Mouse (Mus musculus) lung, embryonic 14.5 days (tissue): ENCODE measurements at regions not wholly inside any gene's neighbourhood (a gene's known extent, or its start where the extent isn't known, plus 50 kb on each side); places are given as distances from the start of the nearest gene placed in this dataset.
A peak's percentile ranks its signal among the peaks of the same experiment; 100 is the strongest.

Experiments
- ATAC-seq: fragments of 200-750 bp; cut with Nextera tagmentation; 2 replicates; pipeline ENCODE4 v1.8.0; 2017; ENCODE audit warnings: mild to moderate bottlenecking, moderate TSS enrichment, moderate library complexity; ENCODE audit not compliant: insufficient read depth
- DNase-seq: peaks from one replicate; pipeline ENCODE4 v3.0.0-alpha.2; 2015
- H3K27ac ChIP-seq: fragments of 300-500 bp; sonication (generic); 2 replicates; pipeline ENCODE4 v1.5.1; 2014; ENCODE audit warnings: low read depth, mild to moderate bottlenecking, moderate library complexity
- H3K27me3 ChIP-seq: fragments of 300-500 bp; sonication (generic); 2 replicates; pipeline ENCODE4 v1.6.1; 2014; ENCODE audit warnings: low read length, control low read depth; ENCODE audit not compliant: insufficient read depth
- H3K36me3 ChIP-seq: fragments of 300-500 bp; sonication (generic); 2 replicates; pipeline ENCODE4 v1.6.1; 2014; ENCODE audit warnings: control low read depth; ENCODE audit not compliant: insufficient read depth
- H3K4me1 ChIP-seq: fragments of 300-500 bp; sonication (generic); 2 replicates; pipeline ENCODE4 v1.6.1; 2014; ENCODE audit warnings: antibody characterized with exemption, control low read depth; ENCODE audit not compliant: insufficient read depth
- H3K4me2 ChIP-seq: fragments of 300-500 bp; sonication (generic); 2 replicates; pipeline ENCODE4 v1.6.1; 2014; ENCODE audit warnings: mild to moderate bottlenecking
- H3K4me3 ChIP-seq: fragments of 300-500 bp; sonication (generic); 2 replicates; pipeline ENCODE4 v1.5.1; 2014; ENCODE audit warnings: low read depth, low read length
- H3K9ac ChIP-seq: fragments of 300-500 bp; sonication (generic); 2 replicates; pipeline ENCODE4 v1.6.1; 2014
- H3K9me3 ChIP-seq: fragments of 300-500 bp; sonication (generic); 2 replicates; pipeline ENCODE4 v1.6.1; 2016; ENCODE audit warnings: low read depth, low read length, control low read depth
- CTCF ChIP-seq: IDR thresholded peaks from 2 replicates; pipeline ENCODE4 v1.5.1; 2016; ENCODE audit warnings: antibody characterized with exemption, low read depth
- WGBS: fragments of 180-500 bp; shearing (Covaris S2); extraction: QIAGEN DNeasy Blood & Tissue Kit; methylation state at CpG from one replicate; pipeline ENCODE4 v1.1.7; 2014; 5-methylcytosine and 5-hydroxymethylcytosine counted together

DNA sequence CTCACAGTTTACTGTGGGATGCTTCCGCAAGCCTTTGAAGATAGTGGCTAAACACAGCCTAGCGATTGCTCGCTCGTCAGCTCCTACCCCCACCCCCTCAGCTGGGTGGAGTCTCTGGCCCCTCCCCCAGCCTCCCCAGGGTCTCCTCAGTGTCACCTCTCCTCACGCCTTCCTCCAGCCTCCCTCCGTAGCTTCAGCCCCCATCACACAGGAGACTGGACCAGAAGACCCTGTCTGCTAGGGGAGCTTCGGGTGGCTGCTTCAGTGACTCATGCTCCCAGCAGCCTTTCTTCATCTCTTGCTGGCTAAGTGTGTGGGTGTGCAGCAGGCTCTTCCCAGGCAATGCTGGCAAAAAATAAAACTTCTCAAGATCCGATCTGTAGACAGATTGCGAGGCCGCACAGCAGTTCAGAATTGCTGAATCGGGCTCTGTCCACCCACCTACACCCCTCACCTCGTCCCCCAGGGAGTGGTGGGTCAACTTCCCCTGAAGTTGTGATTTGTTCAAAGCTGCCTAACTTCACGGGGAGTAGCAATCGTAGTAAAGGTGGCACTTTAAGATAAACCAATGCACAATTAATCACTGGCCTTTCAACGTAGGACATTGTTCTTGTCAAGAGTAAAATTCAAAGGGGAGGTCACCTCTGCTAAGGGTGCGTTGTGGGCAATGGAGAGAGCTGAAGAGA lies 61.2 kb upstream of the Ankrd28 start:
- Histone ChIP-seq H3K4me3 (peak overlapping the region; percentile 21; the same call in 1 of the 2 replicates), H3K27ac (peak overlapping the region; percentile 40; the same call in 1 of the 2 replicates), H3K9me3 (no peaks in the 10 kb centered on the region), H3K9ac (peak overlapping the region; percentile 25; the same call in 1 of the 2 replicates), H3K27me3 (no peaks in the 10 kb centered on the region), H3K4me1 (peaks cover 9% of the 10 kb centered on the region; the same call in 1 of the 2 replicates), H3K4me2 (peak overlapping the region; percentile 62), H3K36me3 (no peaks in the 10 kb centered on the region)
- no peak for TF ChIP-seq CTCF
- DNase-seq = peak; percentile 79
- peak; percentile 93 for ATAC-seq
- 4% methylated on average over 16 of the region's 16 CpGs for WGBS

DNA sequence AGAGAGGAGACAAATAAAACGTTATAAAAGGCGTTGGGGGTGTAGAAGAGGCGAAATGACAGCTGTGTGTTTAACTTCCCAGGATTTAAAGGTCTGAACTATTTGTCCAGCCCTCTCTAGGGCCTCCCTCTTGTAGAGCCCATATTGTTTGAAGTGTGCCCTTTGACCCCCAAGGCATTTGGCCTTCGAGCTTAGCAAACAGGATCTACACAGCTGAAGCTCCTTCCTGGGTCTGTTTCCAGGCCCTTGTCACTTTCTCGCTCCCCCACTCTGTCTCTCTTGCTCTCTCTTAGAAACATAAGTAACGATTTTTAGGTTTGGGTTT lies 61.7 kb upstream of the Ankrd28 start:
- 18% methylated on average over 6 of the region's 6 CpGs for WGBS
- DNase-seq = peak; percentile 38
- H3K4me3 ChIP-seq = no peak overlapping the region
- H3K9ac ChIP-seq = no peak overlapping the region
- no peaks in the 10 kb centered on the region for H3K36me3 ChIP-seq
- H3K4me2 ChIP-seq = no peak overlapping the region; the same call in 1 of the 2 replicates
- ATAC-seq = no peak
- H3K27ac ChIP-seq = peak overlapping the region; percentile 40; the same call in 1 of the 2 replicates
- H3K9me3 ChIP-seq = no peaks in the 10 kb centered on the region
- no peak for TF ChIP-seq CTCF
- H3K4me1 ChIP-seq = peaks cover 9% of the 10 kb centered on the region; the same call in 1 of the 2 replicates
- no peaks in the 10 kb centered on the region for H3K27me3 ChIP-seq

GRCm38 (mm10) chr14:31896500-31896899 lies 66.0 kb upstream of the Ankrd28 start:
- H3K4me3 ChIP-seq = no peak overlapping the region
- peaks cover 2% of the 10 kb centered on the region; the same call in 1 of the 2 replicates for H3K4me1 ChIP-seq
- no peak overlapping the region for H3K27ac ChIP-seq
- H3K4me2 ChIP-seq = no peak overlapping the region
- H3K9me3 ChIP-seq = no peaks in the 10 kb centered on the region
- H3K27me3 ChIP-seq = no peaks in the 10 kb centered on the region
- 53% methylated on average over 1 of the region's 1 CpGs for WGBS
- DNase-seq (peak; percentile 13), ATAC-seq (no peak)
- no peak overlapping the region for H3K9ac ChIP-seq
- H3K36me3 ChIP-seq = no peaks in the 10 kb centered on the region
- no peak for TF ChIP-seq CTCF

GRCm38 (mm10) chr14:31899504-31899903 lies 69.1 kb upstream of the Ankrd28 start:
- Histone ChIP-seq H3K27me3 (no peaks in the 10 kb centered on the region), H3K4me3 (no peak overlapping the region), H3K36me3 (no peaks in the 10 kb centered on the region), H3K4me1 (no peaks in the 10 kb centered on the region), H3K4me2 (no peak overlapping the region), H3K9me3 (no peaks in the 10 kb centered on the region), H3K27ac (no peak overlapping the region), H3K9ac (no peak overlapping the region)
- no peak for TF ChIP-seq CTCF
- ATAC-seq (no peak), DNase-seq (no peak)
- WGBS = 70% methylated on average over 8 of the region's 8 CpGs

DNA sequence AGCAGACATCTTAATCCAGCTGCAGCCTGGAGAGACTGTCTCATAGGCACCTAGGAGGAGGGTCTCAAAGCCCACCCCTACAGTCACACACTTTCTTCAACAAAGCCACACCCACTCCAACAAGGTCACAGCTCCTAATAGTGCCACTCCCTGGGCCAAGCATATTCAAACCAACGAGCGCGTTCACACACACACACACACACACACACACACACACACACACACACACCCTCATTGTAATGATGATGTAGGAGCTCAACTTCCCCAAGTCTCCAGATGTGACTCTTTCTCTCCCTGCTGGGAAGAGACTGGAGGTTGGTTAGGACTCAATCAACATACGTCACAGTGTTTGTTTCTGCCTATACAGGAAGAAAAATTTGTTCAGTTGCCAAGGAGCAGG lies 69.5 kb upstream of the Ankrd28 start:
- 67% methylated on average over 4 of the region's 4 CpGs for WGBS
- peak; percentile 9 for DNase-seq

GRCm38 (mm10) chr14:31901901-31902300 lies 71.5 kb upstream of the Ankrd28 start:
- TF ChIP-seq CTCF = no peak

More for the DNA sequence above, 69.5 kb upstream of the Ankrd28 start:
- H3K36me3 ChIP-seq = no peaks in the 10 kb centered on the region
- no peak overlapping the region for H3K4me2 ChIP-seq
- no peaks in the 10 kb centered on the region for H3K4me1 ChIP-seq
- no peak for TF ChIP-seq CTCF
- H3K27ac ChIP-seq = no peak overlapping the region
- H3K9me3 ChIP-seq = no peaks in the 10 kb centered on the region
- H3K4me3 ChIP-seq = no peak overlapping the region
- no peaks in the 10 kb centered on the region for H3K27me3 ChIP-seq
- no peak for ATAC-seq
- no peak overlapping the region for H3K9ac ChIP-seq

DNA sequence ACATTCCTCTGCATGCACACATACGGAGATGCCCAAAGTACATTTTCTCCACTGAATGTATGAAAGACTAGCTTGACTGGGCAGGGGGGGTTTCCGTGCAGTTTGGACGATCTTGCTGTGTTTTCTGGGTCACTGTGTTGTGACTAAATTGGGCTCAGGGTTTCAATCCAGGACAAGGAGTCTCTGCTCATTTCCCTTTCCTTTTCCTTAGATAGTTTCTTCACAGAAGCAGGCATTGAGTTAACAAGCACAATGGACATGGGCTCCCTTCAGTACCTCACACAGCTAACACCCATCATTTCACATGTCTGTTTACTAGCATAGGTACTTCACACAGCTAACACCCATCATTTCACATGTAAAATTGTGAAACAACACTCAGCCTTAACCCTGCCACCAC lies 73.2 kb upstream of the Ankrd28 start:
- Histone ChIP-seq H3K36me3 (no peaks in the 10 kb centered on the region), H3K4me2 (no peak overlapping the region), H3K4me1 (no peaks in the 10 kb centered on the region), H3K9me3 (no peaks in the 10 kb centered on the region), H3K27me3 (no peaks in the 10 kb centered on the region), H3K27ac (no peak overlapping the region), H3K9ac (no peak overlapping the region), H3K4me3 (no peak overlapping the region)
- TF ChIP-seq CTCF = no peak
- 53% methylated on average over 3 of the region's 3 CpGs for WGBS
- ATAC-seq (no peak), DNase-seq (no peak)

More at GRCm38 (mm10) chr14:31901901-31902300, 71.5 kb upstream of the Ankrd28 start:
- DNase-seq (no peak), ATAC-seq (no peak)
- 36% methylated on average over 4 of the region's 4 CpGs for WGBS
- no peaks in the 10 kb centered on the region for H3K36me3 ChIP-seq
- H3K9me3 ChIP-seq = no peaks in the 10 kb centered on the region
- H3K4me3 ChIP-seq = no peak overlapping the region
- H3K4me2 ChIP-seq = no peak overlapping the region
- H3K4me1 ChIP-seq = no peaks in the 10 kb centered on the region
- H3K9ac ChIP-seq = no peak overlapping the region
- H3K27me3 ChIP-seq = no peaks in the 10 kb centered on the region
- no peak overlapping the region for H3K27ac ChIP-seq
